ENCODE assay signal across 2 mouse cellular contexts in the genomic region with DNA sequence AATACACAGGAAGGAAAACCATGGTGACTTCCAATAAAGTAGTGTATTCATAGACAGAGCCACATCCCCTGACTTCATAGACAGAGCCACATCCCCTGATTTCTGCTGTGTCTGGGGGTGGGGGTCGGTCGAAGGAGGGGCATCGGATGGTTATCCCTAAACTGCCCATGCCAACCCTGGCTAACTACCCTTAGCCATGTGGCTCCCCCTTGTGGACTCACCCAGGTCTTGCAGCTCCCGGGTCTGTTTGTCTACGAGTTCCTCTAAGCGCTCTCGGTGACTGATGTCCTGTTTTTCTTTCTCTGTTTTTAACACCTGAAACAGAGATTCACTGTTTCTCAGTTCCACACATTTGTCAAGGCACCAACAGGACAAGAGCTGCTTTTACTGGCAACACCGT.
TF ChIP-seq lines count a peak whose summit lies in the region.

No protein-coding gene starts in this region.

TF ChIP-seq in CH12.LX, 34 proteins besides CTCF, POLR2A, EP300 and RAD21:
- TF ChIP-seq IRF4 (IDR thresholded peaks at IDR 0.05; ENCODE audit: low read depth, low read length): no peak
- no peak for TF ChIP-seq ZNF384 (IDR thresholded peaks at IDR 0.05; ENCODE audit: low read depth, low read length)
- no peak for TF ChIP-seq MAX (IDR thresholded peaks at IDR 0.05; ENCODE audit: low read length)
- TF ChIP-seq JUN (IDR thresholded peaks at IDR 0.05; ENCODE audit: insufficient read depth, low read depth, low read length): no peak
- TF ChIP-seq ZKSCAN1 (IDR thresholded peaks at IDR 0.05; ENCODE audit: borderline replicate concordance, low read depth, low read length): no peak
- TF ChIP-seq POLR2AphosphoS2 (IDR thresholded peaks at IDR 0.05; ENCODE audit: low read depth, low read length): no peak
- TF ChIP-seq MEF2A (IDR thresholded peaks at IDR 0.05; ENCODE audit: borderline replicate concordance, low read depth, low read length): no peak
- TF ChIP-seq USF1 (IDR thresholded peaks at IDR 0.05; ENCODE audit: low read depth, low read length): no peak
- no peak for TF ChIP-seq ETS1 (conservative IDR thresholded peaks at IDR 0.05; ENCODE audit: low read depth, low read length)
- no peak for TF ChIP-seq RCOR1 (conservative IDR thresholded peaks at IDR 0.05; ENCODE audit: low read depth, low read length)
- TF ChIP-seq ZC3H11A (IDR thresholded peaks at IDR 0.05; ENCODE audit: low read depth, low read length): no peak
- TF ChIP-seq TCF12 (IDR thresholded peaks at IDR 0.05; ENCODE audit: low read depth, low read length): no peak
- no peak for TF ChIP-seq MYC (IDR thresholded peaks at IDR 0.05; ENCODE audit: low read depth, low read length)
- no peak for TF ChIP-seq CHD2 (IDR thresholded peaks at IDR 0.05; ENCODE audit: low read length)
- no peak for TF ChIP-seq BHLHE40 (IDR thresholded peaks at IDR 0.05; ENCODE audit: low read depth, low read length)
- no peak for TF ChIP-seq PAX5 (IDR thresholded peaks at IDR 0.05; ENCODE audit: low read length)
- no peak for TF ChIP-seq MXI1 (IDR thresholded peaks at IDR 0.05; ENCODE audit: low read depth, low read length)
- no peak for TF ChIP-seq TBP (conservative IDR thresholded peaks at IDR 0.05; ENCODE audit: low read depth, low read length)
- TF ChIP-seq SMC3 (IDR thresholded peaks at IDR 0.05; ENCODE audit: low read depth, low read length): no peak
TF ChIP-seq in CH12.LX: peak in this region for 0.

TF ChIP-seq in MEL, 35 proteins besides CTCF, POLR2A, EP300 and RAD21:
- TF ChIP-seq GATA1 (IDR thresholded peaks at IDR 0.05; ENCODE audit: low read depth, low read length) (no peak), USF1 (IDR thresholded peaks at IDR 0.05; ENCODE audit: low read depth, low read length) (no peak), MYC (IDR thresholded peaks at IDR 0.05; ENCODE audit: low read depth, low read length) (no peak), TAL1 (IDR thresholded peaks at IDR 0.05; ENCODE audit: low read length) (no peak), ZNF384 (IDR thresholded peaks at IDR 0.05; ENCODE audit: low read depth, low read length) (no peak), MEF2A (IDR thresholded peaks at IDR 0.05; ENCODE audit: extremely low read depth, insufficient replicate concordance, low read depth, low read length, poor library complexity, severe bottlenecking) (no peak), POLR2AphosphoS5 (IDR thresholded peaks at IDR 0.05; ENCODE audit: borderline replicate concordance, low read depth, low read length) (no peak), ETS1 (IDR thresholded peaks at IDR 0.05; ENCODE audit: low read depth, low read length) (no peak), E2F4 (IDR thresholded peaks at IDR 0.05; ENCODE audit: borderline replicate concordance, low read depth, low read length) (no peak), TBP (IDR thresholded peaks at IDR 0.05; ENCODE audit: low read depth, low read length) (no peak), HCFC1 (IDR thresholded peaks at IDR 0.05; ENCODE audit: low read depth, low read length) (no peak), ZMIZ1 (IDR thresholded peaks at IDR 0.05; ENCODE audit: low read depth, low read length) (no peak), MAX (IDR thresholded peaks at IDR 0.05; ENCODE audit: low read length) (no peak), KAT2A (conservative IDR thresholded peaks at IDR 0.05; ENCODE audit: low read depth, low read length) (no peak), BHLHE40 (IDR thresholded peaks at IDR 0.05; ENCODE audit: borderline replicate concordance, low read depth, low read length) (no peak), RCOR1 (IDR thresholded peaks at IDR 0.05; ENCODE audit: low read depth, low read length) (no peak), MYB (IDR thresholded peaks at IDR 0.05; ENCODE audit: low read depth, low read length) (no peak), POLR2AphosphoS2 (IDR thresholded peaks at IDR 0.05; ENCODE audit: low read length) (no peak)
